Mouse (Mus musculus) cerebellum, adult (tissue): ENCODE measurements at regions not wholly inside any gene's neighbourhood (a gene's known extent, or its start where the extent isn't known, plus 50 kb on each side); places are given as distances from the start of the nearest gene placed in this dataset.

Experiments
- ATAC-seq: cut with Nextera tagmentation; 2 replicates; pipeline ENCODE4 v1.9.2; 2017; ENCODE audit warnings: mild to moderate bottlenecking, moderate library complexity, mixed read lengths; ENCODE audit not compliant: insufficient number of reproducible peaks, low FRiP score, low TSS enrichment

GRCm38 (mm10) chr1:109081337-109081736, 900.9 kb upstream of the Cdh7 start:
- ATAC-seq = no peak

- ATAC-seq = peak; percentile 49; the same call in 1 of the 2 replicates
Measured at GRCm38 (mm10) chr1:109086110-109086509, 896.1 kb upstream of the Cdh7 start.

- ATAC-seq = no peak
Measured at GRCm38 (mm10) chr1:109105073-109105472, 877.2 kb upstream of the Cdh7 start.
